Mouse (Mus musculus) bone marrow macrophage, adult 2 months (primary cell): Measurements from ENCODE around the gene 2310050C09Rik.

Source experiments
- CTCF ChIP-seq: IDR thresholded peaks from 2 replicates; pipeline ENCODE4 v1.5.1; 2012; ENCODE audit warnings: low read depth, mild to moderate bottlenecking, low read length, moderate library complexity
- POLR2A ChIP-seq: IDR thresholded peaks from 2 replicates; pipeline ENCODE4 v1.6.1; 2012; ENCODE audit warnings: mild to moderate bottlenecking, low read depth, low read length, borderline replicate concordance

DNA sequence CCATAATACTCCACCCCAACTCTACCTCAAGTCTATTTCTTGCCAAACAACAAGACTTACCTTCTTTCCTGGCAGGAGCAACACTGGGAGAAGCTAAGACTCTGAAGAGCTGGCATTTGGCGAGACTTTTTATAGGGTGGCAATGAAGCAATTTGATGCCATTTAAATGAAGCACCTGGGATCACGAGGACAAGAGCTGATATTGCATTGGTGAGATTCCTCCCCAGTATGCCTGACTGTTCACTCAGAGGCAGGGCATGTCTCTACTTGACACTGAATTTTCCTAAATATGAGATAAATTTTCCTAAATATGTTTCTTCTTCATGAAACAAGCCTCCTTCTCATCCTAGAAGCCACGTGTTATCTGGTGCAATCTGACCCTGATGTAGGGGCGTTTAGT, at the start of gene 2310050C09Rik:
- TF ChIP-seq POLR2A (no peak), CTCF (no peak)
